Mouse (Mus musculus) heart, adult 2 months (tissue): ENCODE measurements around the gene 1700029P11Rik. TPM values are rescaled to one million over a fixed set of nuclear protein-coding genes. Genes with fewer than 3 reads are reported as not detected.

Experiments used
- DNase-seq, 2 experiments: peaks; one replicate each; pipeline ENCODE4 v3.0.0; 2021
- H3K27ac ChIP-seq: fragments of 200-600 bp; 2 replicates; pipeline ENCODE4 v1.8.1; 2022
- H3K27me3 ChIP-seq: fragments of 200-500 bp; 2 replicates; pipeline ENCODE4 v1.6.1; 2012; ENCODE audit warnings: mild to moderate bottlenecking, low read length, inconsistent platforms, mixed read lengths; ENCODE audit not compliant: control insufficient read depth, insufficient read depth
- H3K36me3 ChIP-seq: fragments of 200-500 bp; 2 replicates; pipeline ENCODE4 v1.6.1; 2012; ENCODE audit warnings: low read length, inconsistent platforms; ENCODE audit not compliant: control insufficient read depth, insufficient read depth
- H3K4me1 ChIP-seq: fragments of 200-500 bp; 2 replicates; pipeline ENCODE4 v1.6.1; 2011; ENCODE audit warnings: low read length; ENCODE audit not compliant: control insufficient read depth, insufficient read depth
- H3K4me3 ChIP-seq: fragments of 200-600 bp; 2 replicates; pipeline ENCODE4 v1.8.1; 2022
- H3K79me2 ChIP-seq: fragments of 200-500 bp; replicated peaks from 2 replicates; pipeline ENCODE4 v1.6.1; 2012; ENCODE audit warnings: mild to moderate bottlenecking, inconsistent platforms, low read length, moderate library complexity, mixed read lengths; ENCODE audit not compliant: control insufficient read depth, insufficient read depth
- H3K9ac ChIP-seq: fragments of 200-500 bp; 2 replicates; pipeline ENCODE4 v1.6.1; 2012; ENCODE audit warnings: low read depth, mild to moderate bottlenecking, control low read depth, inconsistent platforms, low read length, mixed read lengths
- CTCF ChIP-seq: fragments of 200-600 bp; IDR thresholded peaks from 2 replicates; pipeline ENCODE4 v1.8.1; 2022; ENCODE audit warnings: antibody characterized with exemption, mild to moderate bottlenecking, moderate library complexity
- EP300 ChIP-seq: fragments of 200-500 bp; IDR thresholded peaks from 2 replicates; pipeline ENCODE4 v1.6.1; 2011; ENCODE audit warnings: low read depth, low read length, control low read depth; ENCODE audit not compliant: insufficient read depth
- POLR2A ChIP-seq: fragments of 200-500 bp; IDR thresholded peaks from 2 replicates; pipeline ENCODE4 v1.6.1; 2011; ENCODE audit warnings: mild to moderate bottlenecking, low read depth, low read length, control low read depth; ENCODE audit not compliant: insufficient read depth
- whole genome bisulfite sequencing: fragments of 180-500 bp; shearing (Covaris S2); methylation state at CpG from one replicate; pipeline ENCODE4 v1.1.7; 2018; 5-methylcytosine and 5-hydroxymethylcytosine counted together
- intact Hi-C: fragments of 180-260 bp; cut with DNase I; formaldehyde crosslinking; loops from one replicate; pipeline ENCODE4 v1.15.1; 2025
- polyA plus RNA-seq: library from polyadenylated mRNA; depleted of rRNA; stranded (reverse); fragments of >200 nt; gene quantifications from 2 replicates; pipeline ENCODE4 v1.2.3, GENCODE M21; 2012
- total RNA-seq, 2 experiments: library from RNA; stranded (reverse); gene quantifications; 2 replicates each; pipeline ENCODE4 v1.2.3; 2021

The 1700029P11Rik gene
- total and polyA plus RNA-seq, 3 experiments, result not detected

- Histone ChIP-seq H3K27me3 (no peaks in the 10 kb centered on the region), H3K36me3 (no peaks in the 10 kb centered on the region), H3K9ac (peak within 1 kb of the TSS; percentile 86), H3K4me1 (no peaks in the 10 kb centered on the region; the same call in 1 of the 2 replicates), H3K27ac (peak within 1 kb of the TSS; percentile 75), H3K79me2 (no peaks in the 10 kb centered on the region), H3K4me3 (peak within 1 kb of the TSS; percentile 90)
- DNase-seq, result peak; percentile 98
- TF ChIP-seq POLR2A, result 0 out of 2 replicates have a peak, but pooled peaks have one; percentile 50
- peak; percentile 88 for TF ChIP-seq EP300
- peak; percentile 79 for TF ChIP-seq CTCF
- intact Hi-C loops, result loop anchor here (1.0 to 2.0 kb wide), 3 partner anchors 29 to 80 kb away; partner anchors contain the start of gene Polr3h
- WGBS, result under 1% methylated on average over 77 of the region's 77 CpGs
These were observed 19.9 kb upstream of the 1700029P11Rik start, which contains the start of gene Pmm1 for GRCm38 (mm10) chr15:81960171-81961077. Gene Pmm1 (minus strand): TSS chr15:81960930.

DNA sequence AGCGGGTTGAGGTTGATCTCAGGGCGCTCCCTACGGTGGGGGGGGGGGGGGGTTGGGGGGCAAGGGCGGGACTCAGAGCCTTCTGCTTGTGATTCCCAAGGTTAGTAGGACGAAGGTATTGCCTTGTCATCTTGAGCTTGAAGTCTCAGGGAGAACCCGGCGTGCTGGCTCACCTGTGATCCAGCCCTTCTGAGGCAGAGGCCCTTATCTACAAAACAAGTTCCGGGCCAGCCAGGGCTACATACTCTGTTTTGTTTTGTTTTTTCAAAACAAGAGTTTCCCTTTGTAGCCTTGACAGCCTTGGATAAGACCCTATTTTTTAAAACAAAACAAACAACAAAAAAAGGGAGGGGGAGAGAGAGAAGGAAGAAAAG is 19.3 kb upstream of the 1700029P11Rik start:
- no peaks in the 10 kb centered on the region; the same call in 1 of the 2 replicates for H3K4me1 ChIP-seq
- H3K9ac ChIP-seq, result no peak overlapping the region
- H3K4me3 ChIP-seq, result peak overlapping the region; percentile 90
- peak overlapping the region; percentile 48 for H3K27ac ChIP-seq
- no peaks in the 10 kb centered on the region for H3K27me3 ChIP-seq
- WGBS, result 2% methylated on average over 7 of the region's 8 CpGs
- TF ChIP-seq POLR2A, result no peak
- no peak for TF ChIP-seq CTCF
- TF ChIP-seq EP300, result no peak
- H3K79me2 ChIP-seq, result no peaks in the 10 kb centered on the region
- H3K36me3 ChIP-seq, result no peaks in the 10 kb centered on the region
- no peak for DNase-seq
- intact Hi-C loops, result loop anchor here (2.0 kb wide), 1 partner anchor 80 kb away; no protein-coding TSS in a partner anchor

GRCm38 (mm10) chr15:81964262-81964661 is 16.1 kb upstream of the 1700029P11Rik start:
- WGBS, result 42% methylated on average over 1 of the region's 1 CpGs
- intact Hi-C loops, result no loop called here

GRCm38 (mm10) chr15:81964980-81965545 is 15.3 kb upstream of the 1700029P11Rik start:
- Histone ChIP-seq H3K27ac (no peak overlapping the region), H3K36me3 (no peaks in the 10 kb centered on the region), H3K9ac (no peak overlapping the region), H3K4me1 (no peaks in the 10 kb centered on the region), H3K79me2 (no peaks in the 10 kb centered on the region), H3K27me3 (no peaks in the 10 kb centered on the region), H3K4me3 (no peak overlapping the region)
- TF ChIP-seq EP300 (no peak), CTCF (no peak), POLR2A (no peak)
- DNase-seq, result no peak
- intact Hi-C loops, result no loop called here
- 44% methylated on average over 4 of the region's 4 CpGs for WGBS

More at GRCm38 (mm10) chr15:81964262-81964661, 16.1 kb upstream of the 1700029P11Rik start:
- no peak overlapping the region for H3K9ac ChIP-seq
- H3K4me1 ChIP-seq, result no peaks in the 10 kb centered on the region; the same call in 1 of the 2 replicates
- no peak overlapping the region for H3K27ac ChIP-seq
- H3K36me3 ChIP-seq, result no peaks in the 10 kb centered on the region
- H3K4me3 ChIP-seq, result no peak overlapping the region
- TF ChIP-seq EP300 (no peak), CTCF (no peak), POLR2A (no peak)
- no peaks in the 10 kb centered on the region for H3K27me3 ChIP-seq
- no peaks in the 10 kb centered on the region for H3K79me2 ChIP-seq
- no peak for DNase-seq

- DNase-seq, result no peak
- Histone ChIP-seq H3K27me3 (no peaks in the 10 kb centered on the region), H3K4me3 (no peak overlapping the region), H3K79me2 (no peaks in the 10 kb centered on the region), H3K4me1 (no peaks in the 10 kb centered on the region), H3K36me3 (no peaks in the 10 kb centered on the region), H3K27ac (no peak overlapping the region), H3K9ac (no peak overlapping the region)
- TF ChIP-seq EP300 (no peak), POLR2A (no peak), CTCF (no peak)
- intact Hi-C loops, result no loop called here
- 72% methylated on average over 14 of the region's 14 CpGs for WGBS
These were observed 14.1 kb upstream of the 1700029P11Rik start for GRCm38 (mm10) chr15:81966062-81966829.

DNA sequence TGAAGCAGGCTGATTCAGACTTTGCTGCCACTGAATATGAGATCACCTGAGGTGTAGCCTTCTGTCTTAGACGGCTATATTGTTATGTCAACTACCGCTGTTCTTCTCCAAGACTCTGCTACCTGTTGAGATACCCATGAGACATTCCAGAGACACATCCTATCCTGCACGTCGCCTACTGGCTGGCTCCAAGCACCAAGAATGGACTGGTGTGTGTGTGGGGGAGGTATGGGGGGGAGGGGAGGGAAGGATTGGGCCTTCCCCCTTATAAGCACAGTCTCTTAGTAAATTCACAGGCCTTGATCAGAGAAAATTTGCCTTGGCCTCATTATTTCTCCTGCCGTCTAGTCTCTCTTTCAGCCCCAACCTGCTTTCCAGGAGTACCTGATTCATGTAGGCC is 12.5 kb upstream of the 1700029P11Rik start:
- Histone ChIP-seq H3K27me3 (no peaks in the 10 kb centered on the region), H3K79me2 (no peaks in the 10 kb centered on the region), H3K4me3 (no peak overlapping the region), H3K9ac (no peak overlapping the region), H3K4me1 (no peaks in the 10 kb centered on the region), H3K36me3 (no peaks in the 10 kb centered on the region), H3K27ac (no peak overlapping the region)
- no peak for DNase-seq
- no peak for TF ChIP-seq CTCF
- no peak for TF ChIP-seq EP300
- no peak for TF ChIP-seq POLR2A
- intact Hi-C loops, result no loop called here
- 87% methylated on average over 5 of the region's 5 CpGs for WGBS
